Mouse (Mus musculus) neutrophil, adult 59 days (primary cell): ENCODE results near the gene Gan. TPM values are rescaled to one million over a fixed set of nuclear protein-coding genes. Genes with fewer than 3 reads are reported as not detected.

Experiments
- total RNA-seq, 2 experiments: library from RNA; stranded (reverse); gene quantifications; 1 replicate in 1 of 2; 2 replicates in 1 of 2; pipeline ENCODE4 v1.2.4; 2023

Gan gene
- total RNA-seq: 1 to 10 TPM; 5.2 to 5.4 TPM

GRCm38 (mm10) chr8:117158135-117158761, at the start of gene Gan:
TSS of gene Gan (plus strand) at chr8:117158135.

GRCm38 (mm10) chr8:117257029-117257820, 99.3 kb downstream of the Gan start, which contains the start of gene Cmip:
TSS of gene Cmip (plus strand) at chr8:117257064.

Other genes starting within 250 kb of the Gan start
- gene Cmc2, start 236.7 kb upstream of the Gan start, total RNA-seq: 10 to 100 TPM in 1 of 2 experiments, 1 to 10 TPM in 1; 9.2 to 12.2 TPM
- 10 to 100 TPM; 15.8 to 15.9 TPM for gene Cenpn, start 236.4 kb upstream of the Gan start, total RNA-seq
- gene Atmin, start 214.7 kb upstream of the Gan start, total RNA-seq: 10 to 100 TPM in 1 of 2 experiments, 1 to 10 TPM in 1; 7.8 to 11.0 TPM
- gene 1700030J22Rik, start 179.2 kb upstream of the Gan start, total RNA-seq: under 1 TPM; 0.16 to 0.42 TPM
- 1 to 10 TPM; 5.4 to 6.1 TPM for gene Gcsh, start 164.6 kb upstream of the Gan start, total RNA-seq
- gene Pkd1l2, start 75.7 kb upstream of the Gan start, total RNA-seq: under 1 TPM; 0.07 to 0.13 TPM
- gene Bco1, start 62.3 kb upstream of the Gan start, total RNA-seq: not detected
- 100 to 1,000 TPM; 221 to 231 TPM for gene Cmip, start 98.9 kb downstream of the Gan start, total RNA-seq